In the genomic region with DNA sequence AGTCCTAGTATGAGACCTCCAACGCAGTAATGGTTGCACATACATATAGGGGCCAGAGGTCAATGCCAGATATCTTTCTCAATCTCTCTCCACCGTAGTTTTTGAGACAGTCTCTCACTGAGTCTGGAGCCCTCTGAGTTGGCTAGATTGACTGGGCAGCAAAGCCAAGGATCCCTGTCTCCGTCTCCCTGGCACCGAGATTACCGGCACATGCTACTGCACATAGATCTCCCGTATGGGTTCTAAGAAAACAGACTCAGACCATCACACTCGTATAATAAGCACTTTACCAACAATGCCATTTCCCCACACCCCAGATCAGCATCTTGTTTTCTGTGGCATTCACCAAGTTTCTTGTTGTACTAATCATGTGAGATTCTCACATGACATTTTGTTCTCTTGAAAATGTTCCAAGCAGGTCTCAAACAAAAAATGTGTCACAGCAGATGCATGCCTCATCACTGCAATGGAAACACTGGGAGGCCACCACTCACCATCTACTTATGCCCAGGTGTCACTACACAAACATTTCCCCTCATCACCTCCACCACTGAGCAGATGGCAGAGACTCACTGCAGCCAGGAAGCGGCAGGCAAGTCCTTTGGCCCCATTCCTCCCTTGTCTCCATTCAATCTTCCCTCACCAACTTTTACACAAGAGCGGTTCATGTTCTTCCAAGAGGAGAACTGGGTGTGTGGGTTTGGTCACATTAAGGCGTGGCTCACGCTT, we compare ENCODE assay signal across 26 mouse cellular contexts. TPM values are rescaled to one million over a fixed set of nuclear protein-coding genes. Genes with fewer than 3 reads are reported as not detected.
DNase-seq lines count a peak whose midpoint lies in the region; ATAC-seq and TF ChIP-seq lines count a peak whose summit lies in the region.
"Had no signal": no experiment of that assay in that cellular context is flagged by ENCODE, and none has a peak within 500 bp of the region (broad histone marks: within the 10 kb centered on the region; RNA-seq: fewer than 3 reads in every experiment).

No protein-coding gene starts in this region.

- 55% methylated on average over 11 of the region's 11 CpGs for WGBS in heart, embryonic 16.5 days
- WGBS in olfactory bulb, adult 2 months: 84% methylated on average over 11 of the region's 11 CpGs
- 90% methylated on average over 11 of the region's 11 CpGs for WGBS in intestine, embryonic 15.5 days

- TF ChIP-seq POLR2A in olfactory bulb, adult 2 months (IDR thresholded peaks at IDR 0.05; ENCODE audit: insufficient read depth, low read depth, low read length): no peak

- H3K9ac ChIP-seq in heart, embryonic 16.5 days (ENCODE audit: low read length): 0 out of 2 replicates have a peak overlapping the region, but pooled peaks have one; percentile 21
- no peak overlapping the region for H3K9ac ChIP-seq in intestine, embryonic 15.5 days
- H3K9ac ChIP-seq: embryonic facial prominence, embryonic 12.5 days; forebrain, postnatal 0 days; liver, embryonic 14.5 days; lung, embryonic 14.5 days; midbrain, embryonic 13.5 days; neural tube, embryonic 13.5 days; stomach, embryonic 15.5 days had no signal

- peak overlapping the region; percentile 54 for H3K27ac ChIP-seq in heart, embryonic 16.5 days (ENCODE audit: low read length)
- 0 out of 2 replicates have a peak overlapping the region, but pooled peaks have one; percentile 6 for H3K27ac ChIP-seq in olfactory bulb, adult 2 months (ENCODE audit: insufficient read depth, low read depth, low read length)
- no peak overlapping the region for H3K27ac ChIP-seq in intestine, embryonic 15.5 days
- H3K27ac ChIP-seq: embryonic facial prominence, embryonic 12.5 days; hindbrain, postnatal 0 days; left cerebral cortex, adult 2 months; liver, embryonic 14.5 days; midbrain, embryonic 13.5 days; neural tube, embryonic 13.5 days; stomach, embryonic 15.5 days had no signal

- DNase-seq in cerebellum, postnatal 4 days (ENCODE audit: low spot score in 2 of 2): no peak
- DNase-seq in heart, adult 9 months (ENCODE audit: low spot score in 2 of 2): no peak
- peak; percentile 79 for DNase-seq in cerebellum, adult 9-10 months
- no peak for DNase-seq in kidney, postnatal 4 days
- DNase-seq: adrenal gland, adult 8-10 months; forebrain, postnatal 0 days; gastrocnemius, postnatal 14 days; heart, adult 11 months; kidney, postnatal 36 days; right cerebral cortex, postnatal 4 days; thymus, postnatal 25 days had no signal

- H3K9me3 ChIP-seq in heart, embryonic 16.5 days (replicated peaks; ENCODE audit: control insufficient read depth, low read length): no peaks in the 10 kb centered on the region
- no peaks in the 10 kb centered on the region for H3K9me3 ChIP-seq in intestine, embryonic 15.5 days
- H3K9me3 ChIP-seq: embryonic facial prominence, embryonic 12.5 days; midbrain, embryonic 13.5 days; neural tube, embryonic 13.5 days; stomach, embryonic 15.5 days had no signal

- peak overlapping the region; percentile 42 for H3K4me2 ChIP-seq in heart, embryonic 16.5 days (ENCODE audit: low read depth, low read length)
- no peak overlapping the region for H3K4me2 ChIP-seq in intestine, embryonic 15.5 days (replicated peaks)
- H3K4me2 ChIP-seq: embryonic facial prominence, embryonic 12.5 days; lung, embryonic 14.5 days; midbrain, embryonic 13.5 days; neural tube, embryonic 13.5 days; stomach, embryonic 15.5 days had no signal

- no peaks in the 10 kb centered on the region for H3K36me3 ChIP-seq in heart, embryonic 16.5 days (ENCODE audit: control insufficient read depth, insufficient read depth)
- H3K36me3 ChIP-seq in intestine, embryonic 15.5 days: no peaks in the 10 kb centered on the region
- H3K36me3 ChIP-seq: embryonic facial prominence, embryonic 12.5 days; midbrain, embryonic 13.5 days; neural tube, embryonic 13.5 days; stomach, embryonic 15.5 days had no signal

- no peak for TF ChIP-seq CTCF in olfactory bulb, adult 2 months (IDR thresholded peaks at IDR 0.05; ENCODE audit: insufficient read depth, low read depth, low read length)

- no peaks in the 10 kb centered on the region for H3K27me3 ChIP-seq in heart, embryonic 16.5 days (ENCODE audit: control insufficient read depth, insufficient read depth, low read length)
- no peaks in the 10 kb centered on the region for H3K27me3 ChIP-seq in intestine, embryonic 15.5 days (replicated peaks)
- H3K27me3 ChIP-seq: embryonic facial prominence, embryonic 12.5 days; megakaryocyte, embryonic 14.5 days; midbrain, embryonic 13.5 days; neural tube, embryonic 13.5 days; stomach, embryonic 15.5 days had no signal

- ATAC-seq in cerebellum, adult (ENCODE audit: insufficient number of reproducible peaks, low FRiP score, low TSS enrichment): peak; percentile 59
- 0 out of 2 replicates have a peak, but pooled peaks have one; percentile 3 for ATAC-seq in heart, embryonic 16.5 days (replicated peaks; ENCODE audit: extremely low read depth, insufficient read depth, low FRiP score)
- ATAC-seq in intestine, embryonic 15.5 days: no peak
- ATAC-seq: activated CD4-positive, CD25-positive, alpha-beta regulatory T cell, adult 4 months; forebrain, postnatal 0 days; hindbrain, postnatal 0 days; intestine, postnatal 0 days; midbrain, embryonic 13.5 days had no signal

- peaks cover 59% of the 10 kb centered on the region for H3K4me1 ChIP-seq in heart, embryonic 16.5 days (ENCODE audit: control insufficient read depth, insufficient read depth, low read length)
- H3K4me1 ChIP-seq in olfactory bulb, adult 2 months (ENCODE audit: control insufficient read depth, insufficient read depth, low read length): peaks cover 27% of the 10 kb centered on the region
- no peaks in the 10 kb centered on the region for H3K4me1 ChIP-seq in intestine, embryonic 15.5 days (replicated peaks)
- H3K4me1 ChIP-seq: embryonic facial prominence, embryonic 12.5 days; megakaryocyte, embryonic 14.5 days; midbrain, embryonic 13.5 days; neural tube, embryonic 13.5 days; stomach, embryonic 15.5 days had no signal

- H3K4me3 ChIP-seq in heart, embryonic 16.5 days (ENCODE audit: low read length): peak overlapping the region; percentile 7; the same call in 1 of the 2 replicates
- no peak overlapping the region for H3K4me3 ChIP-seq in olfactory bulb, adult 2 months (ENCODE audit: insufficient read depth, low read depth, low read length)
- no peak overlapping the region for H3K4me3 ChIP-seq in intestine, embryonic 15.5 days (replicated peaks)
- H3K4me3 ChIP-seq: embryonic facial prominence, embryonic 12.5 days; left cerebral cortex, adult 2 months; megakaryocyte, embryonic 14.5 days; midbrain, embryonic 13.5 days; neural tube, embryonic 13.5 days; stomach, embryonic 15.5 days had no signal

RNA-seq across cellular contexts. Expression of a gene that starts 14.2 kb away (rescaled TPM):
- 31.5 and 33.3 TPM in 2 replicates for polyA plus RNA-seq in heart, embryonic 16.5 days (2015; fragmentation: Nextera tagmentation; extraction: Ambion mirVana)
- 51.1 and 196 TPM in 2 replicates for polyA plus RNA-seq in olfactory bulb, adult 2 months (2012; ENCODE audit: insufficient read depth, insufficient read length, low replicate concordance, missing spikeins)
- 1.0 and 1.1 TPM in 2 replicates for polyA plus RNA-seq in intestine, embryonic 15.5 days (2015; fragmentation: Nextera tagmentation; extraction: Ambion mirVana)
- polyA plus RNA-seq: activated CD4-positive, CD25-positive, alpha-beta regulatory T cell, adult 4 months had no signal

Comparison
In these comparisons a context has a peak if more than half of its experiments do, and no peak if none do; other contexts are left out.
1. RNA of a gene that starts 14.2 kb away (polyA plus RNA-seq): 51.1 to 196 TPM in olfactory bulb, adult 2 months and 31.5 to 33.3 TPM in heart, embryonic 16.5 days; 1.0 to 1.1 TPM in intestine, embryonic 15.5 days; every median in the first group is over 10 times any median in the second.